Mouse (Mus musculus) lung, embryonic 15.5 days (tissue): ENCODE results near the gene Txlna. TPM values are rescaled to one million over a fixed set of nuclear protein-coding genes. Genes with fewer than 3 reads are reported as not detected.

Source experiments
- ATAC-seq: fragments of 200-750 bp; cut with Nextera tagmentation; 2 replicates; pipeline ENCODE4 v1.8.0; 2017; ENCODE audit warnings: moderate number of reproducible peaks, borderline replicate concordance; ENCODE audit not compliant: low FRiP score, low TSS enrichment; ENCODE audit errors: extremely low read depth
- H3K27ac ChIP-seq: fragments of 300-500 bp; sonication (generic); 2 replicates; pipeline ENCODE4 v1.5.1; 2015; ENCODE audit warnings: moderate library complexity, mild to moderate bottlenecking, inconsistent platforms
- H3K27me3 ChIP-seq: fragments of 300-500 bp; sonication (generic); 2 replicates; pipeline ENCODE4 v1.6.1; 2015; ENCODE audit warnings: inconsistent platforms
- H3K36me3 ChIP-seq: fragments of 300-500 bp; sonication (generic); 2 replicates; pipeline ENCODE4 v1.6.1; 2015; ENCODE audit warnings: inconsistent platforms
- H3K4me1 ChIP-seq: fragments of 300-500 bp; sonication (generic); 2 replicates; pipeline ENCODE4 v1.6.1; 2015; ENCODE audit warnings: inconsistent platforms
- H3K4me2 ChIP-seq: fragments of 300-500 bp; sonication (generic); 2 replicates; pipeline ENCODE4 v1.6.1; 2015; ENCODE audit warnings: inconsistent platforms, mild to moderate bottlenecking, moderate library complexity
- H3K4me3 ChIP-seq: fragments of 300-500 bp; sonication (generic); 2 replicates; pipeline ENCODE4 v1.5.1; 2015; ENCODE audit warnings: mild to moderate bottlenecking, inconsistent platforms
- H3K9ac ChIP-seq: fragments of 300-500 bp; sonication (generic); 2 replicates; pipeline ENCODE4 v1.6.1; 2015; ENCODE audit warnings: inconsistent platforms
- H3K9me3 ChIP-seq: fragments of 300-500 bp; sonication (generic); 2 replicates; pipeline ENCODE4 v1.6.1; 2016; ENCODE audit warnings: inconsistent platforms
- WGBS: fragments of 180-500 bp; shearing (Covaris S2); methylation state at CpG from one replicate; pipeline ENCODE4 v1.1.7; 2015; 5-methylcytosine and 5-hydroxymethylcytosine counted together
- polyA plus RNA-seq: library from polyadenylated mRNA; unstranded; fragments of >200 nt; fragmentation: Nextera tagmentation; extraction: Ambion mirVana; gene quantifications from 2 replicates; pipeline ENCODE4 v1.2.1, GENCODE M21; 2015

Txlna gene
- polyA plus RNA-seq, 1 experiment from 2014 or later: 86.8 TPM

DNA sequence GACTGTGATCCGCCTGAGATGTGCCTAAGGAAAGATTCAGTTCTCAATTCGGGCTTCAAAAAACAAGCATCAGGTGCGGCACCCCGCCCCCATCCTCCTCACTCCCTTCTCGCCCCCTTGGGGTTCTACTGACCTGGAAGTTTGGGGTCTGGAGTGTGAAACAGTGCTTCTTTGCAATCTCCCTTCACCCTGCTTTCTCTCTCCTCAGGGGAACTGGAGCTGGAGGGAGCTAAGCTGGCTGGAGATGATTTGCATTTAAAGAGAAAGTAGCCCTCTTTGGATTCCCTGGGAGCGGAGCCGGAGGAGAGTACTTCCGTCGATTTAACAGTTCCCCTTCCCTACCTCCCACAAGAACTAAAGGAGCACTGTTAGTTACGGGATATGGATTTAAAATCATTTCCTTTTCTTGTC lies 17.2 kb downstream of the Txlna start, which contains the start of gene Ccdc28b:
Ccdc28b (minus strand) TSS at position 267 of the 411 bp plus-strand sequence.
- Histone ChIP-seq H3K27ac (peak within 1 kb of the TSS; percentile 84), H3K4me3 (peak within 1 kb of the TSS; percentile 60), H3K4me2 (peak within 1 kb of the TSS; percentile 71), H3K4me1 (peaks cover 45% of the 10 kb centered on the region), H3K36me3 (peaks cover 26% of the 10 kb centered on the region), H3K27me3 (no peaks in the 10 kb centered on the region), H3K9me3 (no peaks in the 10 kb centered on the region), H3K9ac (peak within 1 kb of the TSS; percentile 61)
- WGBS: 0% methylated on average over 10 of the region's 10 CpGs
- peak; percentile 21; the same call in 1 of the 2 replicates for ATAC-seq

DNA sequence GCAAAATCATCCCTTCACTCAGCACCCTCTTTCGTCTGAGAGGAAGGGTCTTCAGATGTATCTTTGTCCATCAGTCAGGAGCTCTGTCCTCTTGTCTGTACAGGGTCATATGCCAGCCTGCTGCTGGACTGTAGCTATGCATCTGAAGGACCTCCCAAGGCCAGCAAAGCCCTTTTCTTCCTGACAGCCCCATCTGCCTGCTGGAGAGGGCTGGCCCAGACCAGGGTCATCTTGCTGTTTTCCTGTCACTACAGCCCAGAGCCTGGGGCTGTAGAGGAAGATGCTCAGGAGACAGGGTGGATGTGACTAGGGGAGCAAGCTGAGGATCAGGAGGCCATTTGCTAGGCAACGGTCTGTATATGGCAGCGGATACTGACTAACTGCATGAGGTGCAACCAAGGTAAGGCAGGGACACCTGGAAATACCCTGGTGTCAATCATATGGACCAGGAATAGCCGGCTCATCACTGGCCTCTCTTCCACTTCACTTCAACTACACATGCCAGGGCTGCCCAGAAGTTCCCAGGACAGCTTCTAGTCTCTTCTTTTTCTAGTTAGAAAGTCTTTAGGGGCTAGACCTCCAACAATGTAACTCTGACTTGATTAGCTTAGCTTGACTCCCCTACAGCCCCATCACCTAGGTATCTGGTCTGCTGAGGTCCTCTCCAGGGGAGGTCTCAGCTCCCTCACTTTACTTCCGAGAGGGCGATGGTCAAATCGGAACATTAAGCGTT lies 17.9 kb downstream of the Txlna start:
- peak overlapping the region; percentile 61 for H3K9ac ChIP-seq
- H3K36me3 ChIP-seq: peaks cover 19% of the 10 kb centered on the region
- H3K4me1 ChIP-seq: peaks cover 50% of the 10 kb centered on the region
- 16% methylated on average over 8 of the region's 8 CpGs for WGBS
- no peaks in the 10 kb centered on the region for H3K27me3 ChIP-seq
- H3K27ac ChIP-seq: peak overlapping the region; percentile 84
- peak overlapping the region; percentile 71 for H3K4me2 ChIP-seq
- peak overlapping the region; percentile 60 for H3K4me3 ChIP-seq
- no peak for ATAC-seq
- H3K9me3 ChIP-seq: no peaks in the 10 kb centered on the region

DNA sequence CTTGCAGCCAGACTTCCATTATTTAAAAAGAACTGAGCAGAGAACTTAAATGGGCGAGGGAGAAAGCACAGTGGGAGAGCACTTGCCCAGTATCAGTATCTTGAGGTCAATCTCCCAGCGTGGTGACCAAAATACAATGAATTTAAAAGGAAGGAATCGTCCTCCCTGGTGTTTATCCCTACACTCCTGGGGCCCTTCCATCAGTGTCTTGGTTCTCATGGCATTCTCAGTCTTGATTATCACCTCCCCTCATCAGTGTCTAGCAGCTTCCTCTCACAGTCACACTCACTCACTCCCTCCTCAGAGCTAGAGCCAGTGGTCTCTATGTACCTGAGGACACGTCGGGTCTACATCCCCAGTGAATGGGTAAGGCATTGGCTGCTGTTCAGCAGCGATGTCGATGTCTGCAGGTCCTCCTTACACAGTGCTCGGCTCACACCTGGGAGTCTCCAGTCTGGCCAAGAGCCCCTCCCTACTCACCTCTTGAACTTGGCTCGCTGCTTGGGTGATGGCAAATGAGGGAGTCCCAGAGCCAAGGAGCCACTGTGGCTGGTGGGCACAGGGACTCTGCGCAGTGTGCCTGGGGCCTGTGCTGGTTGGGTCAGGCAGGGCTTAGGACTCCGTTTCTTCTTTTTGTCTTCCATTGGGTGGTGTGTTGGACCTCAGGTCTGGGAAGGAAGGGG lies 18.6 kb downstream of the Txlna start:
- Histone ChIP-seq H3K27ac (peak overlapping the region; percentile 68; the same call in 1 of the 2 replicates), H3K36me3 (peaks cover 12% of the 10 kb centered on the region), H3K4me3 (peak overlapping the region; percentile 60), H3K4me2 (peak overlapping the region; percentile 71), H3K4me1 (peaks cover 50% of the 10 kb centered on the region), H3K27me3 (no peaks in the 10 kb centered on the region), H3K9ac (no peak overlapping the region), H3K9me3 (no peaks in the 10 kb centered on the region)
- WGBS: 71% methylated on average over 11 of the region's 11 CpGs
- ATAC-seq: no peak

DNA sequence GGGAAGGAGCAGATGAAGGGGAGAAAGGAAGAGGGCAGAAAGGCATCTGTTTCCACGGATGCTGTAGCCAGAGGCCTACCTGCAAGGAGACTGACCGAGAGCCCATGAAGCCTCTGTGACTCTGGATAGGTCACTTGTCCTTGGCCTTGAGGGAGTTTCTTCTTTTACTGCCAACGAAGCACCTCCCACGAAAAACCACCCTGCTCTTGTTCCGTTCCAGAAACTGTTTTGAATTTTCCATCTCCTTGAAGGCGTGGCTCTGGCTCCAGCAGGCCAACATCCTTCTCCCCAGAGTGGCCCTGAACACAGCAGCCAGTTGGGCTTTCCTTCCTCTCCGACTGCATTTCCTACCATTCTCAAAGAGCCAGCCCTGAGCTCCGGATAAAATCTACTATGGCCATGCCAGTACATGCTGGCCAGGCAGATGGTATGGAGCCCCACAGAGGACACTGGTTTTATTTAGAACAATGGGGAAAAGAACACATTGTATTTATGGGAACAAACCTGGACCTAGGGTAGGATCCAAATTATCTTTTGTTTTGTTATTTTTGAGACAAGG lies 19.5 kb downstream of the Txlna start:
- Histone ChIP-seq H3K9me3 (no peaks in the 10 kb centered on the region), H3K36me3 (peaks cover 3% of the 10 kb centered on the region), H3K9ac (no peak overlapping the region), H3K4me3 (no peak overlapping the region), H3K27ac (peak overlapping the region; percentile 68), H3K4me1 (peaks cover 44% of the 10 kb centered on the region), H3K4me2 (peak overlapping the region; percentile 11; the same call in 1 of the 2 replicates), H3K27me3 (no peaks in the 10 kb centered on the region)
- 71% methylated on average over 8 of the region's 8 CpGs for WGBS
- no peak for ATAC-seq

DNA sequence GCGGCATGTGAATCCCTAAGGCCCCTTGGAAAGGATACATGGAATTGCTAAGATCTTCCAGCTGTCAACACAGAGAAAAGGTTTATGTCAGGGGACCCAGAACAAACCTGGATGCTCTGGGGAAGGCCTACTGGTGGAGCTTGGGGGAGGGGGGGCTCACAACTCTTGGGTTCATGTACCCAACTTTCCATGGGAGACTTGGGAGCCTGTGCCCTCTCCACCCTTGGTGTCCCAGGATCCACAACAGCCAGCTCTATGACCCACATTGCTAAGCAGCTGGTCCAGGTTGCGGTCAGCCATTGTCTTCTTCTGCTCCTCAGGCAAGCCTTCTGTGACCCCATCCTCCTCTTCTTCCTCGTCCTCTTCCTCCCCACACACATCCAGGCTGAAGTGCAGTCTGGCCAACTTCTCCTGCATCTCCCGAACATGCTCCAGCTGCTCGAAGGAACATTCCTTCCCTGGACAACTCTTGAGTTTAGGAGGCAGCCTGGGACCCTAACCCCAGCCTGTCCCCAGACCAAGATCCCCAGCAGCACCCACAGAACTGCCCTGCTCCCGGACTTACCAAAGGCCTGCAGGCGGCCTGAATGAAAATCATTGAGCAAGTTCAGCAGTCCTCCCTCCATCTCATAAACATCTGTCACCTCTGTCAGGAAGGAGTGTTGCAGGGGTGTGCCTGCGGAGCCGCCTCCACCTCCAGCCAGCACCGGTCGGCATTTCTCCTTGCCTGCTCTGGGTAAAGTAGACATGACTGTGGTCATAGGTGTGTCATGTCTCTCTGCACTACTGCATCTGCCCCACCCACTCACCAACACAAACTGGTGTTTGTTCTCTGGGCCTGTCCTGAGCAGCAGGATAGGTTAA lies 20.2 kb downstream of the Txlna start:
- Histone ChIP-seq H3K4me3 (no peak overlapping the region), H3K27me3 (no peaks in the 10 kb centered on the region), H3K9me3 (no peaks in the 10 kb centered on the region), H3K4me1 (peaks cover 37% of the 10 kb centered on the region), H3K9ac (no peak overlapping the region), H3K4me2 (peak overlapping the region; percentile 11; the same call in 1 of the 2 replicates), H3K36me3 (no peaks in the 10 kb centered on the region; the same call in none of the 2 replicates), H3K27ac (peak overlapping the region; percentile 68)
- 76% methylated on average over 11 of the region's 11 CpGs for WGBS
- no peak for ATAC-seq

DNA sequence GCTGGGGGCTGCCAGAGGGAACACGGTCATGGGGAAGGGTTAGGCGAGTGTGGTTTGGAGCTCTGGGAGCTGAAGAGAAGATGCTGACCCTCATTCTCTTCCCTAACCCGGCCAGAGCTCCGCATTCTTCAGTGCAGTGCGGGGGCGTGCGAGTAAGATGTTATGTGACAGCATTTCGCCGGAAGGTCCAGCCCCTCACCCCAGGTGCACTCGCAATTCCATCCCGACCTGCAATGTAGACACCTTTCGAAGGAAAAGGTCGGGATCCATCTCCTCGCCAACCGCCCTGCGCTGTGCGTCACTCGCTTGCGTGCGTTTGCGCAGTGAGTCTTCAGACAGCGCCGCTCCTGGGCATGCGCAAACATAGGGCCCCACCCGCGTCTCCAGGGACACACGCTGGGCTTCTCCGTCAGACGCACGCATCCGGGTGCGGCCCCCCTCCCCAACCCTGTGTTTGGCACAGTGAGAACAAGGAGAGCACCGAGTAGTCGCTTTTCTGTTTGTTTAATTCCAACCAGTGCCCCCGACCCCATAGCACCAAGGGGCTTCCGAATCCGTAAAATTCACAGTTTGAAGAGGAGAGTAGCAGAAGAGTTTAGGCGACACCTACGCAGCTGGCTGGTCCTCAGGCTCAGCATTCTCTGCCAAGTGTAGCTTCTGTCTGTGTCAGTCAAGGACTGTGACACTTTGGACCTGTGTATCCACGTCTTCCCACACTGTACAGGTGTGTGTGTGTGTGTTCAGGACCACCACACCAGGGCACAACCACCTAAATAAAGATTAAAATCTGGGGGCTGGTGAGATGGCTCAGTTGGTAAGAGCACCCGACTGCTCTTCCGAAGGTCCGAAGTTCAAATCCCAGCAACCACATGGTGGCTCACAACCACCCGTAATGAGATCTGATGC lies 21.8 kb downstream of the Txlna start, which contains the start of gene Iqcc:
Iqcc (minus strand) TSS at position 314 of the 906 bp plus-strand sequence.
- Histone ChIP-seq H3K9me3 (no peaks in the 10 kb centered on the region), H3K4me1 (peaks cover 27% of the 10 kb centered on the region), H3K36me3 (no peaks in the 10 kb centered on the region; the same call in none of the 2 replicates), H3K27ac (peak within 1 kb of the TSS; percentile 83), H3K4me2 (peak within 1 kb of the TSS; percentile 86), H3K27me3 (no peaks in the 10 kb centered on the region), H3K9ac (peak within 1 kb of the TSS; percentile 78), H3K4me3 (peak within 1 kb of the TSS; percentile 75)
- ATAC-seq: peak; percentile 88
- 3% methylated on average over 44 of the region's 44 CpGs for WGBS

DNA sequence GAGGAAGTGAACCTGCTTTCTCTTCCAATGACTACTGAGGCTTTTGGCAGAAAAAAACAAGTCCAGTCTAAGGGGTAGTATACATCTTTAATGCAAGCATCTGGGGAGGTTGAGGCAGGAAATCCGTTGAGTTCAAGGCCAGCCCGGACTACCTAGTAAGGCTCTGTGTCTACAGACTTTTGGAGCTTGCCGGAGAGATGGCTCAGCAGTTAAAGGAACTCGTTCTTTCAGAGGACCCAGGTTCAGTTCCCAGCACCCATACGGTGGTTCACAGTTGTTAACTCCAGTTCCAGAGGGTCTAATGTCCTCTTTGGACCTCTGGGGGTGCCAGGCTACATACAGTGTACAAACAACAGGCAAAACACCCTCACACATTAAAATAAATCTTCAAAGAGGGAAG lies 22.8 kb downstream of the Txlna start:
- peak overlapping the region; percentile 83; the same call in 1 of the 2 replicates for H3K27ac ChIP-seq
- H3K9me3 ChIP-seq: no peaks in the 10 kb centered on the region
- WGBS: 91% methylated on average over 5 of the region's 5 CpGs
- peak overlapping the region; percentile 75 for H3K4me3 ChIP-seq
- peak overlapping the region; percentile 78 for H3K9ac ChIP-seq
- ATAC-seq: no peak
- H3K4me1 ChIP-seq: peaks cover 31% of the 10 kb centered on the region
- peak overlapping the region; percentile 86 for H3K4me2 ChIP-seq
- H3K36me3 ChIP-seq: no peaks in the 10 kb centered on the region; the same call in none of the 2 replicates
- H3K27me3 ChIP-seq: no peaks in the 10 kb centered on the region

DNA sequence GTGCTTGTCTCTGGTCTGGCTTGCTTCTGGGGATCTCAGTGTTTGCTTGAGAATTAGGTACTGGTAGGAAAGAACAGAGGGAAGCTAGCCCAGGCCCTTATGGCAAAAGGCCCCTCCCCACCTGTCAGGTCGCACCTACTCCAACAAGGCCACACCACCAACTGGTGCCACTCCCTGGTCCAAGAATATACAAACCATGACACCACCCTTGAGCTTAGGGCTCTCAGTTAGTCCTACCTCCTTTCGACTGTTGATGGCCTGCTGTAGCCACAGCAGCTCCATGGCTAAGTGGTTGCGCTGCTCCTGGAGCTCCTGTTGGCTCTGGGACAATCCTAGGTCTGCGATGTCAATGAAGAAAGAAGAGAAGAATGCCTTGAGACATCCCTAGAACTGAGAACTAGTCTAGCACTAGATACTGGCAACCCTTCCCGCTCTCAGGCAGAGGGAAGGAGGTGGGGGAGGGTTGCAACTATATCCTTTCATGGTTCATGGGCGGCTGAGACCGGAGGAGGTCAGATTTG lies 23.7 kb downstream of the Txlna start:
- Histone ChIP-seq H3K27ac (no peak overlapping the region), H3K4me1 (peaks cover 22% of the 10 kb centered on the region), H3K9ac (no peak overlapping the region), H3K36me3 (no peaks in the 10 kb centered on the region; the same call in none of the 2 replicates), H3K4me3 (no peak overlapping the region), H3K27me3 (no peaks in the 10 kb centered on the region), H3K4me2 (no peak overlapping the region), H3K9me3 (no peaks in the 10 kb centered on the region)
- ATAC-seq: no peak
- 89% methylated on average over 7 of the region's 7 CpGs for WGBS

DNA sequence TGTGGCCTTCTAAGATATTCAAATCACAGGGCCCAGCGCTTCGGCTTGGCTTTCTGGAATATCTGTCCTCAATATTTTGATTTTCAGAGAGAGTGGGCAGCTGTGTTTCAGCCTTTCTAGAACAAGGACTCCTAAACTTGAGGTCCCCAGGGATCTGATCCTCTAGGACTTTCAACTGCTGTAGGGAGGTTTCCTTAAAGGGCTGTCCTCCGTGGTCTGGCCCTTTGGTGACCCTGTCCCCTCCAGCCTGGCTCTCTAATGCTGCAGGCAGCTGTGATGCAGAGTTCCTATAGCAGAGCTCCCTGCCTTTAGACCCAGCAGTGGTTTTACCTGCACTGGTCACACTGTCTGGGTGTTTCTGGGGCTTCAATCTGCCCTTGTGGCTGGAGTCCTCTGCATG lies 24.2 kb downstream of the Txlna start:
- WGBS: 89% methylated on average over 3 of the region's 3 CpGs
- Histone ChIP-seq H3K4me1 (peaks cover 19% of the 10 kb centered on the region), H3K4me2 (no peak overlapping the region), H3K27ac (no peak overlapping the region), H3K27me3 (no peaks in the 10 kb centered on the region), H3K9me3 (no peaks in the 10 kb centered on the region), H3K9ac (no peak overlapping the region), H3K4me3 (no peak overlapping the region), H3K36me3 (no peaks in the 10 kb centered on the region; the same call in none of the 2 replicates)
- no peak for ATAC-seq

DNA sequence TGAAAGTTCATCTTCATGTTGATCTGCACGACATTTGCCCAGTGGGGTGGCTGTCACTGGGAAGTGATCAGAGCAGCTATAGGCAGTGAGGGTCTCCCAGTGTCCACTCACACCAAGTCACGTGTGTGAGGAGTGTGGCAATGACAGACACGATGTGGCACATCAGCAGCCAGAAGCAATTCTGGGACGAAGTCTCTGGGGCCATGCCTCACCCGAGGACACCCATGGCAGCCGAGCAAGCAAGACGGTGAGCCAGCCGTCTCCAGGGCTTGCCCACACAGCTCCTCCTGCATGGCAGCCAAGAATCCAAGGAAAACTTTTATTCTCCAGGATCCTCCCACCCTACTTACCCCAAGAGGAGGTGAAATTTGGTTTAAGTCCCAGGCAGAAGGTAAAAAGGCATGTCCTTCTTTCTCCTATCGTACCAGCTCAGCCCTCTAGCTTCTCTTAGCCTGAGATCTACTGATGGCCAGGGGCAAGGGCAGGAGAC lies 25.0 kb downstream of the Txlna start:
- H3K4me2 ChIP-seq: no peak overlapping the region
- 89% methylated on average over 9 of the region's 9 CpGs for WGBS
- no peaks in the 10 kb centered on the region for H3K9me3 ChIP-seq
- no peaks in the 10 kb centered on the region for H3K27me3 ChIP-seq
- no peak overlapping the region for H3K27ac ChIP-seq
- no peak for ATAC-seq
- no peaks in the 10 kb centered on the region; the same call in none of the 2 replicates for H3K36me3 ChIP-seq
- H3K9ac ChIP-seq: no peak overlapping the region
- H3K4me1 ChIP-seq: peaks cover 19% of the 10 kb centered on the region
- H3K4me3 ChIP-seq: no peak overlapping the region
